Mouse (Mus musculus) heart, embryonic 16.5 days (tissue): Measurements from ENCODE around the gene Olfr122. TPM values are rescaled to one million over a fixed set of nuclear protein-coding genes. Genes with fewer than 3 reads are reported as not detected.

ENCODE experiments used
- ATAC-seq: fragments of 200-750 bp; cut with Nextera tagmentation; replicated peaks from 2 replicates; pipeline ENCODE4 v1.8.0; 2017; ENCODE audit warnings: moderate number of reproducible peaks; ENCODE audit not compliant: insufficient read depth, low FRiP score; ENCODE audit errors: extremely low read depth
- H3K27ac ChIP-seq: fragments of 300-500 bp; sonication (generic); 2 replicates; pipeline ENCODE4 v1.5.1; 2014; ENCODE audit warnings: mild to moderate bottlenecking, low read length, control low read depth, moderate library complexity
- H3K27me3 ChIP-seq: fragments of 300-500 bp; sonication (generic); 2 replicates; pipeline ENCODE4 v1.6.1; 2014; ENCODE audit warnings: low read length, mixed read lengths; ENCODE audit not compliant: control insufficient read depth, insufficient read depth
- H3K36me3 ChIP-seq: fragments of 300-500 bp; sonication (generic); 2 replicates; pipeline ENCODE4 v1.6.1; 2014; ENCODE audit not compliant: control insufficient read depth, insufficient read depth
- H3K4me1 ChIP-seq: fragments of 300-500 bp; sonication (generic); 2 replicates; pipeline ENCODE4 v1.6.1; 2014; ENCODE audit warnings: low read length, mixed read lengths; ENCODE audit not compliant: control insufficient read depth, insufficient read depth
- H3K4me2 ChIP-seq: fragments of 300-500 bp; sonication (generic); 2 replicates; pipeline ENCODE4 v1.6.1; 2014; ENCODE audit warnings: low read depth, mild to moderate bottlenecking, control low read depth, low read length
- H3K4me3 ChIP-seq: fragments of 300-500 bp; sonication (generic); 2 replicates; pipeline ENCODE4 v1.5.1; 2014; ENCODE audit warnings: mild to moderate bottlenecking, control low read depth, low read length
- H3K9ac ChIP-seq: fragments of 300-500 bp; sonication (generic); 2 replicates; pipeline ENCODE4 v1.6.1; 2014; ENCODE audit warnings: low read length, control low read depth
- H3K9me3 ChIP-seq: fragments of 300-500 bp; sonication (generic); replicated peaks from 2 replicates; pipeline ENCODE4 v1.6.1; 2016; ENCODE audit warnings: low read length; ENCODE audit not compliant: control insufficient read depth
- WGBS: fragments of 180-500 bp; shearing (Covaris S2); extraction: QIAGEN DNeasy Blood & Tissue Kit; methylation state at CpG from one replicate; pipeline ENCODE4 v1.1.7; 2014; 5-methylcytosine and 5-hydroxymethylcytosine counted together
- polyA plus RNA-seq: library from polyadenylated mRNA; unstranded; fragments of >200 nt; fragmentation: Nextera tagmentation; extraction: Ambion mirVana; gene quantifications from 2 replicates; pipeline ENCODE4 v1.2.1, GENCODE M21; 2015

Gene Olfr122
- polyA plus RNA-seq: not detected in 2 replicates

- 76% methylated on average over 4 of the region's 4 CpGs for WGBS
Observed at GRCm38 (mm10) chr17:37768307-37768706, at the start of gene Olfr122. Gene Olfr122, plus strand, starts transcription at chr17:37768607.

GRCm38 (mm10) chr17:37721508-37721907 lies 46.9 kb upstream of the Olfr122 start, which contains the start of gene Olfr120:
Gene Olfr120, plus strand, starts transcription at chr17:37721808.
- WGBS: 63% methylated on average over 1 of the region's 1 CpGs
- Histone ChIP-seq H3K27ac (no peak within 1 kb of the TSS), H3K9me3 (no peaks in the 10 kb centered on the region), H3K4me1 (no peaks in the 10 kb centered on the region), H3K9ac (no peak within 1 kb of the TSS), H3K4me3 (no peak within 1 kb of the TSS), H3K27me3 (no peaks in the 10 kb centered on the region), H3K4me2 (no peak within 1 kb of the TSS), H3K36me3 (no peaks in the 10 kb centered on the region)
- ATAC-seq: no peak

More at GRCm38 (mm10) chr17:37768307-37768706, at the start of gene Olfr122:
- no peaks in the 10 kb centered on the region for H3K27me3 ChIP-seq
- H3K4me1 ChIP-seq: no peaks in the 10 kb centered on the region
- H3K4me3 ChIP-seq: no peak within 1 kb of the TSS
- H3K4me2 ChIP-seq: no peak within 1 kb of the TSS
- H3K36me3 ChIP-seq: no peaks in the 10 kb centered on the region
- no peak for ATAC-seq
- no peak within 1 kb of the TSS for H3K27ac ChIP-seq
- H3K9me3 ChIP-seq: no peaks in the 10 kb centered on the region
- H3K9ac ChIP-seq: no peak within 1 kb of the TSS

- Histone ChIP-seq H3K27me3 (no peaks in the 10 kb centered on the region), H3K36me3 (no peaks in the 10 kb centered on the region), H3K27ac (no peak overlapping the region), H3K9me3 (no peaks in the 10 kb centered on the region), H3K4me1 (no peaks in the 10 kb centered on the region), H3K4me2 (no peak overlapping the region), H3K4me3 (no peak overlapping the region), H3K9ac (no peak overlapping the region)
- ATAC-seq: no peak
- WGBS: 45% methylated on average over 7 of the region's 7 CpGs
Observed at GRCm38 (mm10) chr17:37738070-37738469, 30.3 kb upstream of the Olfr122 start.

GRCm38 (mm10) chr17:37793229-37793628 lies 24.8 kb downstream of the Olfr122 start, which contains the start of gene Olfr123:
Gene Olfr123, plus strand, starts transcription at chr17:37793529.
- H3K9me3 ChIP-seq: no peaks in the 10 kb centered on the region
- no peaks in the 10 kb centered on the region for H3K27me3 ChIP-seq
- H3K4me1 ChIP-seq: no peaks in the 10 kb centered on the region
- no peak within 1 kb of the TSS for H3K4me3 ChIP-seq
- no peaks in the 10 kb centered on the region for H3K36me3 ChIP-seq
- ATAC-seq: no peak
- WGBS: 82% methylated on average over 2 of the region's 2 CpGs
- no peak within 1 kb of the TSS for H3K27ac ChIP-seq
- H3K9ac ChIP-seq: no peak within 1 kb of the TSS
- no peak within 1 kb of the TSS for H3K4me2 ChIP-seq

- WGBS: 70% methylated on average over 3 of the region's 3 CpGs
- H3K4me2 ChIP-seq: no peak within 1 kb of the TSS
- no peaks in the 10 kb centered on the region for H3K27me3 ChIP-seq
- no peaks in the 10 kb centered on the region for H3K36me3 ChIP-seq
- no peak within 1 kb of the TSS for H3K27ac ChIP-seq
- H3K4me1 ChIP-seq: no peaks in the 10 kb centered on the region
- no peak for ATAC-seq
- no peak within 1 kb of the TSS for H3K9ac ChIP-seq
- no peak within 1 kb of the TSS for H3K4me3 ChIP-seq
- no peaks in the 10 kb centered on the region for H3K9me3 ChIP-seq
Observed at GRCm38 (mm10) chr17:37799588-37799987, 31.2 kb downstream of the Olfr122 start, which contains the start of gene Olfr124. Gene Olfr124, plus strand, starts transcription at chr17:37799888.

Other genes starting within 250 kb of the Olfr122 start
- gene Olfr112, start 199.2 kb upstream of the Olfr122 start, polyA plus RNA-seq: not detected in 2 replicates
- not detected in 2 replicates for gene Olfr113, start 190.9 kb upstream of the Olfr122 start, polyA plus RNA-seq
- not detected in 2 replicates for gene Olfr114, start 175.9 kb upstream of the Olfr122 start, polyA plus RNA-seq
- gene Olfr115, start 141.5 kb upstream of the Olfr122 start, polyA plus RNA-seq: not detected in 2 replicates
- not detected in 2 replicates for gene Olfr116, start 141.4 kb upstream of the Olfr122 start, polyA plus RNA-seq
- gene Olfr117, start 104.8 kb upstream of the Olfr122 start, polyA plus RNA-seq: not detected in 2 replicates
- not detected in 2 replicates for gene Olfr118, start 101.6 kb upstream of the Olfr122 start, polyA plus RNA-seq
- not detected in 2 replicates for gene Olfr119, start 72.0 kb upstream of the Olfr122 start, polyA plus RNA-seq
- gene Olfr120, start 46.8 kb upstream of the Olfr122 start, polyA plus RNA-seq: not detected in 2 replicates
- not detected in 2 replicates for gene Olfr121, start 19.8 kb upstream of the Olfr122 start, polyA plus RNA-seq
- gene Olfr123, start 24.9 kb downstream of the Olfr122 start, polyA plus RNA-seq: not detected in 2 replicates
- gene Olfr124, start 31.3 kb downstream of the Olfr122 start, polyA plus RNA-seq: not detected in 2 replicates
- gene Olfr125, start 64.3 kb downstream of the Olfr122 start, polyA plus RNA-seq: not detected in 2 replicates
- gene Olfr126, start 78.9 kb downstream of the Olfr122 start, polyA plus RNA-seq: not detected in 2 replicates
- gene Olfr127, start 131.8 kb downstream of the Olfr122 start, polyA plus RNA-seq: not detected in 2 replicates
- not detected in 2 replicates for gene Olfr128, start 151.9 kb downstream of the Olfr122 start, polyA plus RNA-seq
- gene Olfr761, start 184.5 kb downstream of the Olfr122 start, polyA plus RNA-seq: not detected in 2 replicates